Mouse (Mus musculus): Measurements from ENCODE around the gene Papss2. TPM values are rescaled to one million over a fixed set of nuclear protein-coding genes. Genes with fewer than 3 reads are reported as not detected.
"Not testable (repeated sequence)": the region's sequence is repeated elsewhere in the genome, so short reads cannot be mapped to it uniquely, and the experiment has no call there.

The Papss2 gene
- polyA plus RNA-seq, 1 experiment from 2014 or later: 5.5 TPM

GRCm38 (mm10) chr19:32667830-32668229, 72.2 kb downstream of the Papss2 start:
- H3K4me1 ChIP-seq (ENCODE audit: control insufficient read depth, insufficient read depth, low read length); DNase-seq (ENCODE audit: low spot score); H3K36me3 ChIP-seq (replicated peaks; ENCODE audit: control insufficient read depth, insufficient read depth, low read depth, low read length); H3K9me3 ChIP-seq (replicated peaks; ENCODE audit: control insufficient read depth, low read length); H3K4me2 ChIP-seq (ENCODE audit: low read depth, low read length); H3K27ac ChIP-seq (replicated peaks; ENCODE audit: low read depth, low read length); H3K9ac ChIP-seq (replicated peaks; ENCODE audit: low read length); ATAC-seq (replicated peaks; ENCODE audit: insufficient number of reproducible peaks, low FRiP score, low TSS enrichment, low read depth); H3K27me3 ChIP-seq (ENCODE audit: control insufficient read depth, insufficient read depth, low read length); H3K4me3 ChIP-seq (ENCODE audit: low read depth, low read length): not testable (repeated sequence)
- 100% methylated on average over 1 of the region's 1 CpGs for WGBS

DNA sequence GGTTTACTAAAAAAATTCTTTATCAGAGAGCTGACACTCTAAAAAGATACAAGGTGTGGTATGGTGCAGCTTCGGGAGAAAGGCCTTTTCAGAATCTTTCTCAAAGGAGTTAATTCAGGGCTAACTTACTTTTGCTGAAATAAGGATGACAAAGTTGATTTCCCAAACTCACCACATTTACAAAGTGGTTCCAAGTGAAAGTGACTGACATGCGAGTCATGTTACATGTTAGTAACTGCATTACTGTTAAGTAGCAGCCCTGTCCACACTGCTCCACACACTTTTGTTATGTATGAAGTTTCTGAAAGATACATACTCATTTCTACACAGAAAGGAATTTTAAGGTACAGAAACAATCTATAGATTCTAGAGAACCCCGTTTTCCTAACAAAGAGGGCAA, 80.2 kb downstream of the Papss2 start:
- Histone ChIP-seq H3K9ac (replicated peaks; ENCODE audit: low read length) (no peak overlapping the region), H3K4me1 (ENCODE audit: control insufficient read depth, insufficient read depth, low read length) (no peaks in the 10 kb centered on the region), H3K4me2 (ENCODE audit: low read depth, low read length) (no peak overlapping the region), H3K27me3 (ENCODE audit: control insufficient read depth, insufficient read depth, low read length) (no peaks in the 10 kb centered on the region), H3K36me3 (replicated peaks; ENCODE audit: control insufficient read depth, insufficient read depth, low read depth, low read length) (peaks cover 2% of the 10 kb centered on the region; the same call in 1 of the 2 replicates), H3K27ac (replicated peaks; ENCODE audit: low read depth, low read length) (no peak overlapping the region), H3K9me3 (replicated peaks; ENCODE audit: control insufficient read depth, low read length) (no peaks in the 10 kb centered on the region), H3K4me3 (ENCODE audit: low read depth, low read length) (no peak overlapping the region)
- 92% methylated on average over 3 of the region's 3 CpGs for WGBS
- ATAC-seq (replicated peaks; ENCODE audit: insufficient number of reproducible peaks, low FRiP score, low TSS enrichment, low read depth) (no peak), DNase-seq (ENCODE audit: low spot score) (no peak)

GRCm38 (mm10) chr19:32680894-32681293, 85.3 kb downstream of the Papss2 start:
- H3K9me3 ChIP-seq (replicated peaks; ENCODE audit: control insufficient read depth, low read length): no peaks in the 10 kb centered on the region
- H3K36me3 ChIP-seq (replicated peaks; ENCODE audit: control insufficient read depth, insufficient read depth, low read depth, low read length): no peaks in the 10 kb centered on the region; the same call in 1 of the 2 replicates
- no peak for ATAC-seq (replicated peaks; ENCODE audit: insufficient number of reproducible peaks, low FRiP score, low TSS enrichment, low read depth)
- no peak for DNase-seq (ENCODE audit: low spot score)
- no peaks in the 10 kb centered on the region for H3K4me1 ChIP-seq (ENCODE audit: control insufficient read depth, insufficient read depth, low read length)
- WGBS: 93% methylated on average over 2 of the region's 2 CpGs
- no peaks in the 10 kb centered on the region for H3K27me3 ChIP-seq (ENCODE audit: control insufficient read depth, insufficient read depth, low read length)
- H3K4me2 ChIP-seq (ENCODE audit: low read depth, low read length): no peak overlapping the region
- no peak overlapping the region for H3K27ac ChIP-seq (replicated peaks; ENCODE audit: low read depth, low read length)
- H3K9ac ChIP-seq (replicated peaks; ENCODE audit: low read length): no peak overlapping the region
- no peak overlapping the region for H3K4me3 ChIP-seq (ENCODE audit: low read depth, low read length)

GRCm38 (mm10) chr19:32683081-32683480, 87.5 kb downstream of the Papss2 start:
- WGBS: 93% methylated on average over 5 of the region's 5 CpGs
- H3K36me3 ChIP-seq (replicated peaks; ENCODE audit: control insufficient read depth, insufficient read depth, low read depth, low read length): no peaks in the 10 kb centered on the region; the same call in 1 of the 2 replicates

GRCm38 (mm10) chr19:32687721-32688120, 92.1 kb downstream of the Papss2 start:
- Histone ChIP-seq H3K9me3 (replicated peaks; ENCODE audit: control insufficient read depth, low read length) (no peaks in the 10 kb centered on the region), H3K4me2 (ENCODE audit: low read depth, low read length) (no peak overlapping the region), H3K27me3 (ENCODE audit: control insufficient read depth, insufficient read depth, low read length) (no peaks in the 10 kb centered on the region), H3K9ac (replicated peaks; ENCODE audit: low read length) (no peak overlapping the region), H3K36me3 (replicated peaks; ENCODE audit: control insufficient read depth, insufficient read depth, low read depth, low read length) (no peaks in the 10 kb centered on the region; the same call in 1 of the 2 replicates), H3K4me3 (ENCODE audit: low read depth, low read length) (no peak overlapping the region), H3K4me1 (ENCODE audit: control insufficient read depth, insufficient read depth, low read length) (no peaks in the 10 kb centered on the region), H3K27ac (replicated peaks; ENCODE audit: low read depth, low read length) (no peak overlapping the region)
- ATAC-seq (replicated peaks; ENCODE audit: insufficient number of reproducible peaks, low FRiP score, low TSS enrichment, low read depth) (no peak), DNase-seq (ENCODE audit: low spot score) (no peak)
- 94% methylated on average over 5 of the region's 5 CpGs for WGBS

More at GRCm38 (mm10) chr19:32683081-32683480, 87.5 kb downstream of the Papss2 start:
- H3K4me2 ChIP-seq (ENCODE audit: low read depth, low read length): no peak overlapping the region
- no peak overlapping the region for H3K27ac ChIP-seq (replicated peaks; ENCODE audit: low read depth, low read length)
- no peaks in the 10 kb centered on the region for H3K4me1 ChIP-seq (ENCODE audit: control insufficient read depth, insufficient read depth, low read length)
- ATAC-seq (replicated peaks; ENCODE audit: insufficient number of reproducible peaks, low FRiP score, low TSS enrichment, low read depth): no peak
- no peak for DNase-seq (ENCODE audit: low spot score)
- no peak overlapping the region for H3K4me3 ChIP-seq (ENCODE audit: low read depth, low read length)
- H3K27me3 ChIP-seq (ENCODE audit: control insufficient read depth, insufficient read depth, low read length): no peaks in the 10 kb centered on the region
- no peak overlapping the region for H3K9ac ChIP-seq (replicated peaks; ENCODE audit: low read length)
- no peaks in the 10 kb centered on the region for H3K9me3 ChIP-seq (replicated peaks; ENCODE audit: control insufficient read depth, low read length)

GRCm38 (mm10) chr19:32688227-32688626, 92.6 kb downstream of the Papss2 start:
- DNase-seq (ENCODE audit: low spot score); H3K27ac ChIP-seq (replicated peaks; ENCODE audit: low read depth, low read length); H3K4me3 ChIP-seq (ENCODE audit: low read depth, low read length); ATAC-seq (replicated peaks; ENCODE audit: insufficient number of reproducible peaks, low FRiP score, low TSS enrichment, low read depth); H3K9ac ChIP-seq (replicated peaks; ENCODE audit: low read length); H3K9me3 ChIP-seq (replicated peaks; ENCODE audit: control insufficient read depth, low read length); H3K27me3 ChIP-seq (ENCODE audit: control insufficient read depth, insufficient read depth, low read length); H3K36me3 ChIP-seq (replicated peaks; ENCODE audit: control insufficient read depth, insufficient read depth, low read depth, low read length); H3K4me1 ChIP-seq (ENCODE audit: control insufficient read depth, insufficient read depth, low read length); H3K4me2 ChIP-seq (ENCODE audit: low read depth, low read length): not testable (repeated sequence)
- 83% methylated on average over 3 of the region's 3 CpGs for WGBS

- no peaks in the 10 kb centered on the region for H3K27me3 ChIP-seq (ENCODE audit: control insufficient read depth, insufficient read depth, low read length)
- no peaks in the 10 kb centered on the region for H3K9me3 ChIP-seq (replicated peaks; ENCODE audit: control insufficient read depth, low read length)
- ATAC-seq (replicated peaks; ENCODE audit: insufficient number of reproducible peaks, low FRiP score, low TSS enrichment, low read depth): no peak
- H3K36me3 ChIP-seq (replicated peaks; ENCODE audit: control insufficient read depth, insufficient read depth, low read depth, low read length): no peaks in the 10 kb centered on the region; the same call in 1 of the 2 replicates
- peak; percentile 49 for DNase-seq (ENCODE audit: low spot score)
- no peak overlapping the region for H3K9ac ChIP-seq (replicated peaks; ENCODE audit: low read length)
- no peaks in the 10 kb centered on the region for H3K4me1 ChIP-seq (ENCODE audit: control insufficient read depth, insufficient read depth, low read length)
- WGBS: 79% methylated on average over 6 of the region's 6 CpGs
- H3K4me3 ChIP-seq (ENCODE audit: low read depth, low read length): no peak overlapping the region
- H3K4me2 ChIP-seq (ENCODE audit: low read depth, low read length): no peak overlapping the region
- H3K27ac ChIP-seq (replicated peaks; ENCODE audit: low read depth, low read length): no peak overlapping the region
Measured at GRCm38 (mm10) chr19:32689724-32690123, 94.1 kb downstream of the Papss2 start.

GRCm38 (mm10) chr19:32696674-32697073, 101.1 kb downstream of the Papss2 start:
- Histone ChIP-seq H3K9me3 (replicated peaks; ENCODE audit: control insufficient read depth, low read length) (no peaks in the 10 kb centered on the region), H3K4me2 (ENCODE audit: low read depth, low read length) (no peak overlapping the region), H3K4me3 (ENCODE audit: low read depth, low read length) (no peak overlapping the region), H3K9ac (replicated peaks; ENCODE audit: low read length) (no peak overlapping the region), H3K36me3 (replicated peaks; ENCODE audit: control insufficient read depth, insufficient read depth, low read depth, low read length) (no peaks in the 10 kb centered on the region; the same call in none of the 2 replicates), H3K27me3 (ENCODE audit: control insufficient read depth, insufficient read depth, low read length) (no peaks in the 10 kb centered on the region), H3K27ac (replicated peaks; ENCODE audit: low read depth, low read length) (no peak overlapping the region), H3K4me1 (ENCODE audit: control insufficient read depth, insufficient read depth, low read length) (no peaks in the 10 kb centered on the region)
- ATAC-seq (replicated peaks; ENCODE audit: insufficient number of reproducible peaks, low FRiP score, low TSS enrichment, low read depth) (no peak), DNase-seq (ENCODE audit: low spot score) (no peak)
- 95% methylated on average over 2 of the region's 2 CpGs for WGBS

Measured in embryonic facial prominence, embryonic 11.5 days (tissue).